Mouse (Mus musculus) liver, embryonic 11.5 days (tissue): ENCODE results near the gene Pik3cd. TPM values are rescaled to one million over a fixed set of nuclear protein-coding genes. Genes with fewer than 3 reads are reported as not detected.

Experiments
- ATAC-seq: fragments of 200-750 bp; cut with Nextera tagmentation; replicated peaks from 2 replicates; pipeline ENCODE4 v1.8.0; 2017; ENCODE audit warnings: moderate number of reproducible peaks, mild to moderate bottlenecking, moderate TSS enrichment, moderate library complexity; ENCODE audit not compliant: low FRiP score
- DNase-seq: peaks from one replicate; pipeline ENCODE4 v3.0.0-alpha.2; 2017; ENCODE audit warnings: low spot score
- H3K27ac ChIP-seq: fragments of 300-500 bp; sonication (generic); 2 replicates; pipeline ENCODE4 v1.5.1; 2014; ENCODE audit warnings: mild to moderate bottlenecking, low read depth, low read length, control low read depth
- H3K27me3 ChIP-seq: fragments of 300-500 bp; sonication (generic); replicated peaks from 2 replicates; pipeline ENCODE4 v1.6.1; 2014; ENCODE audit warnings: low read length, mixed read lengths; ENCODE audit not compliant: control insufficient read depth, insufficient read depth
- H3K36me3 ChIP-seq: fragments of 300-500 bp; sonication (generic); 2 replicates; pipeline ENCODE4 v1.6.1; 2014; ENCODE audit warnings: mild to moderate bottlenecking, low read length, moderate library complexity, mixed read lengths; ENCODE audit not compliant: control insufficient read depth, insufficient read depth
- H3K4me1 ChIP-seq: fragments of 300-500 bp; sonication (generic); replicated peaks from 2 replicates; pipeline ENCODE4 v1.6.1; 2014; ENCODE audit warnings: low read length, mixed read lengths; ENCODE audit not compliant: control insufficient read depth, insufficient read depth
- H3K4me2 ChIP-seq: fragments of 300-500 bp; sonication (generic); 2 replicates; pipeline ENCODE4 v1.6.1; 2014; ENCODE audit warnings: mild to moderate bottlenecking, control low read depth, moderate library complexity
- H3K4me3 ChIP-seq: fragments of 300-500 bp; sonication (generic); 2 replicates; pipeline ENCODE4 v1.5.1; 2014; ENCODE audit warnings: low read depth, low read length, control low read depth
- H3K9ac ChIP-seq: fragments of 300-500 bp; sonication (generic); 2 replicates; pipeline ENCODE4 v1.6.1; 2014; ENCODE audit warnings: low read depth, low read length, control low read depth
- H3K9me3 ChIP-seq: fragments of 300-500 bp; sonication (generic); 2 replicates; pipeline ENCODE4 v1.6.1; 2016; ENCODE audit warnings: low read length, inconsistent platforms, mixed read lengths; ENCODE audit not compliant: control insufficient read depth
- WGBS: fragments of 180-500 bp; shearing (Covaris S2); extraction: QIAGEN DNeasy Blood & Tissue Kit; methylation state at CpG from one replicate; pipeline ENCODE4 v1.1.7; 2014; 5-methylcytosine and 5-hydroxymethylcytosine counted together
- polyA plus RNA-seq: library from polyadenylated mRNA; unstranded; fragments of >200 nt; fragmentation: Nextera tagmentation; extraction: Ambion mirVana; gene quantifications from 2 replicates; pipeline ENCODE4 v1.2.1, GENCODE M21; 2014

The Pik3cd gene
- polyA plus RNA-seq, 1 experiment from 2014 or later, result 12.6 TPM

DNA sequence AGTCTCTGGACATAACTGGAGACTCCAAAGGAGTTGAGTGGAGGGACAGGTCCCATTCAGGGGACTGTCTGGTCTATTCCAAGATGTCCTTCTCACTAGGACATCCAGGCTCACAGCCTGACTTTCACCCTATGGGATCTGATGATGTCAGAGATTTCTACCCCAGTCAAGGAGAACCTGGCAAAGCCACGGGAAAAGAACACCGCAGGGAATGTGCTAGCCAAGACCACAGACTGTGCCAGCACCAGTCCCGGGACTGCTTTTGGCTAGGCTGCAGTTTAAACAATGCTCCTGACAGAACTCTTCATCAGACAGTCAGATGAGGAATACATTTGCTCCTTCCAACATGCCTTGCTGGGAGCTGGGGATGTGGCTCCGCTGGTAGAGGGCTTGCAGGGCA is 2.4 kb downstream of the Pik3cd start:
- peaks cover 25% of the 10 kb centered on the region for H3K4me1 ChIP-seq
- no peaks in the 10 kb centered on the region for H3K27me3 ChIP-seq
- H3K36me3 ChIP-seq, result no peaks in the 10 kb centered on the region
- H3K27ac ChIP-seq, result no peak overlapping the region
- ATAC-seq (no peak), DNase-seq (no peak)
- H3K4me2 ChIP-seq, result no peak overlapping the region
- 83% methylated on average over 4 of the region's 4 CpGs for WGBS
- no peak overlapping the region for H3K4me3 ChIP-seq
- H3K9me3 ChIP-seq, result no peaks in the 10 kb centered on the region
- H3K9ac ChIP-seq, result no peak overlapping the region

DNA sequence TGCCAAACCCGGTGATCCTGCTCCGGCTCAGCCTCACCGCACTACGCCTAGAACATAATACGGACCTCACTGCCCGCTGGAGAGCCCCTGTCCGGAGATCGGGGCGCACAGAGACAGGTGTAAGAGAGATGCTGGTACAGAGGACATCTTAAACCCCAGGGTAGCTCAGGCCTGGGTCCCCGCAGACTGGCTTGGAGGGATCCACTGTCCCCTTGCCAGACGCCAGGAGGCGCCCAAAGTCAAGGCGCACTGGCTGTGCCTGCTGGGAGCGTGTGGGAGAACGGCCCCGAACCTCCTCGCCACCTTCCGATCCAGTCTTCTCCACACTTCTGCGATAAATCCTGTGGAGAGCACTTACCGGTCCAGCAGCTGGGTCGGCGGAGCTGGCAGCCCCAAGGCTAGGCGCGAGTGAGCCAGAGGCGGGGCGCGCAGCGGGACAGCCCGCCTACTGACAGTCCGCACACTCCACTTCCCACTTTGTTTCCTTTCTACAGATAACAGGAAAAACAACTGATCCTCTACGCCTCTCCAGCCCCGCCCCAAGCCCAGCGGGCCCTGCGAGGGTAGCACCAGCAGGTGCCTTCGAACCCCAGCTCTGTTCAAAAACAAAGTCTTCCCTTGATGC is 4.1 kb downstream of the Pik3cd start:
- ATAC-seq, result peak; percentile 81
- peak overlapping the region; percentile 63 for H3K4me3 ChIP-seq
- H3K4me1 ChIP-seq, result peaks cover 25% of the 10 kb centered on the region
- peak; percentile 79 for DNase-seq
- no peaks in the 10 kb centered on the region for H3K9me3 ChIP-seq
- no peaks in the 10 kb centered on the region for H3K36me3 ChIP-seq
- under 1% methylated on average over 35 of the region's 35 CpGs for WGBS
- H3K27me3 ChIP-seq, result no peaks in the 10 kb centered on the region
- peak overlapping the region; percentile 33; the same call in 1 of the 2 replicates for H3K27ac ChIP-seq
- peak overlapping the region; percentile 72 for H3K9ac ChIP-seq
- H3K4me2 ChIP-seq, result peak overlapping the region; percentile 79

DNA sequence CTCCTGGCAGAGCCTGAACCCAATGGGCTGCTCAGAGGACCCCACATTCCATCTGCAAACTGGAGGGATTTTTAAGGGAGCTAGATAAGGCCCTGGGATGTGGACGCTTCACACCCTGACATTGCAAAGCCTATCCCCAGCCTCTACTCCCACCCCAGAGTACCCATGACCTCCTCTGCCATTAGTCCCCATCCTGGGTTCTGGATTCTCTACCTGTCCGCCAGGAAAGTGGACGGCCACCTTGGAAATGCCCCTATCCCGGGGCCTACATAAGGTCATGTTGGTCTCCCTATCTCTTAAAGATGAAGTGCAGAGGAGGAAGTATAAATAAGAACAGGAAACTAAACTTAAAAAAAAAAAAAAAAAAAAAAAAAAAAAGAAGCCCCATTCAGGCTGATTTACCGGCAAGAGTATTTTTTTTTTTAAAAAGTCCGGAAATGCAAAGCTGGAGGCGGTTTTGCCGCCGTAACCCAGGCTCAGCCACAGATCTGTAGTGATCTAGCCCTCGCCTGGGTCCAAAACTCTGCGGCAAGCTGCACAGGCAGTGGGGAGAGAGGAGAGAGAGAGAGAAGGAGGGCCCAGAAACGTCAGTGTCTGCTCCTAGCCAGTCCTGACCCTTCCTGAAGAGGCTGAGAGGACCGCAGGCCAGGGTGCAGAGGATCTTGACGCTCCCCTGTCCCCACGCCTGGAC is 4.7 kb downstream of the Pik3cd start:
- Histone ChIP-seq H3K36me3 (no peaks in the 10 kb centered on the region), H3K9me3 (no peaks in the 10 kb centered on the region), H3K27ac (peak overlapping the region; percentile 33; the same call in 1 of the 2 replicates), H3K9ac (peak overlapping the region; percentile 72), H3K4me1 (peaks cover 25% of the 10 kb centered on the region), H3K27me3 (no peaks in the 10 kb centered on the region), H3K4me2 (peak overlapping the region; percentile 79), H3K4me3 (peak overlapping the region; percentile 63)
- peak; percentile 27 for ATAC-seq
- no peak for DNase-seq
- 9% methylated on average over 15 of the region's 15 CpGs for WGBS

DNA sequence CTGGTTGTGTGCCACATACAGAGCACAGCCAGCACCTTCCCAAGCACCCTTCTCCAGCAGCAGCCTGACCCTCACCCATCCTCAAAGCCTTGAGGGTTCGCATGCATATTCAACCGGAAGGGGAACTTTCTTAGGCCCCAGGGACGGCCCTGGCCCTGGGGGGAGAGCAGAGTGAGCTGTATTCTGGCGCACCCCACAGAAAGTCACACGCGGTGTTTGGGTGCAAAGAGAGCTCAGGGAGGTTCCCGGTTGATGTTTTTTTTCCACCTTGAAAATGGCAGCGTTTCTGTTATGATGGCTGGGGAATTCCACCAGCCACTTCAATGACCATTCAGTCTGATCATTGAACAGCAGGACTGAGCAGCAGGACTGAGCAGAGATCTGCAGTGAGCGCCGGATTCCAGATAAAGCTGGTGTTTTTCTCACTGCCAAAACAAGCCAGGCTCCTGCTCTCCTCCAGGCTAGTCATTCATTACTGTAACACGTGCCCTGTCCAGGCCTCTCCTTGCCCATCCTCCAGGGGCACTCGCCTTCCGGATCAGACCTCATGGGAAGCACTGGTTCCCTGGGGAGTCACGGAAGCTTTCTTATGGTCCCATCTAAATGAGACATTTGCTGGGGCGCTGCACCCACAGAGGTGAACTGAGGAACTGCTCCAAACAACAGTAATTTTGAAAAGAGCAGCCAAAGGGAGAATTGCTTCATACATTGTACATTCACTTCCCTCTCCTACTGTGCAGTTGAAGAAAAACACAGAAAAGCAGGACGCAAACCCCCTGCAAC is 6.0 kb downstream of the Pik3cd start:
- Histone ChIP-seq H3K4me1 (peaks cover 21% of the 10 kb centered on the region), H3K9ac (peak overlapping the region; percentile 40), H3K27ac (peak overlapping the region; percentile 49), H3K4me3 (peak overlapping the region; percentile 63), H3K27me3 (no peaks in the 10 kb centered on the region), H3K36me3 (no peaks in the 10 kb centered on the region), H3K9me3 (no peaks in the 10 kb centered on the region), H3K4me2 (peak overlapping the region; percentile 79)
- ATAC-seq (no peak; the same call in 1 of the 2 replicates), DNase-seq (no peak)
- WGBS, result 25% methylated on average over 16 of the region's 16 CpGs

DNA sequence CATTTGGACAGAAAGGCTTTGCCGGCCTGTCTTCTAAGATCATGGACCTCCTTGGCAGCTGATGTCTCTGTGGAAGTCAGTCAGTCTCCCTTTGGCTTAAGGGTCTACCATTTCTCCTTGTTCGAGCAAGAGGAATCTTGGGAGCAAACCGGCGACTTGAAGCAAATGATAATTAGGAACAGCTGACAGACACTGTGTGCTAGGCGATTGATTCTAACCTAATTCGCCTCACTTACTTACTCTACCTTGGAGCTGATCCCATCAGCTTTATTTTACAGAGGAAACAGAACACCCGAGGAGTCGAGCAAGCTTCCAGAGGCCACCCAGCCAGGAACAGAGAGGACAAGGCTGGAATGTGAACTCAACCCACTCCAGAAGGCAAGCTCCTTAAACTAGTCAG is 11.0 kb downstream of the Pik3cd start:
- WGBS, result 58% methylated on average over 8 of the region's 8 CpGs
- ATAC-seq, result no peak
- Histone ChIP-seq H3K36me3 (no peaks in the 10 kb centered on the region), H3K4me1 (peaks cover 26% of the 10 kb centered on the region), H3K27me3 (no peaks in the 10 kb centered on the region), H3K4me3 (no peak overlapping the region), H3K9ac (no peak overlapping the region), H3K27ac (peak overlapping the region; percentile 70; the same call in 1 of the 2 replicates), H3K9me3 (no peaks in the 10 kb centered on the region), H3K4me2 (peak overlapping the region; percentile 28)
- DNase-seq, result no peak

DNA sequence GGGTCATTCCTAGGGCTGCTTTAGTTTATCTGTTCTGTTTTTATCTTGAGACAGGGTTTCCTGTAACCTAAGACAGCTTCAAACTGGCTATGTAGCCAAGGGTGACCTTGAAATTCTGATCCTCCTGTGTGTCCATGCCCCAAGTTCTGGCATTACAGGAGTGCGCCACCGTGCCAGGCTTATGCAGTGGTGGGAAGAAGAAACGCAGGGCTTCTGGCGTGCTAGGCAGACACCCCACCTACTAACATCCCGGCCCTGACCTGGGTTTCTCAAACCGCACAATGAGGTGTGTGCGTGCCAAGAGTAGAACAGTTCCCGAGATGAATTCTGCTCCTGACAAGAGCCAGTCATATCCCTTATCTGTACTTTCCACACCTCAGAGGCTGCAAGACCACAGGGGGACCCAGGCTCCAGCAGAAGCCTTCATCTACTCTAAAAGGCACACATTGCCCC is 11.5 kb downstream of the Pik3cd start:
- peak overlapping the region; percentile 28 for H3K4me2 ChIP-seq
- ATAC-seq (peak; percentile 82), DNase-seq (no peak)
- H3K4me3 ChIP-seq, result no peak overlapping the region
- 43% methylated on average over 8 of the region's 8 CpGs for WGBS
- no peaks in the 10 kb centered on the region for H3K36me3 ChIP-seq
- no peaks in the 10 kb centered on the region for H3K27me3 ChIP-seq
- 0 out of 2 replicates have a peak overlapping the region, but pooled peaks have one; percentile 3 for H3K9ac ChIP-seq
- H3K9me3 ChIP-seq, result no peaks in the 10 kb centered on the region
- peaks cover 21% of the 10 kb centered on the region for H3K4me1 ChIP-seq
- H3K27ac ChIP-seq, result peak overlapping the region; percentile 70

DNA sequence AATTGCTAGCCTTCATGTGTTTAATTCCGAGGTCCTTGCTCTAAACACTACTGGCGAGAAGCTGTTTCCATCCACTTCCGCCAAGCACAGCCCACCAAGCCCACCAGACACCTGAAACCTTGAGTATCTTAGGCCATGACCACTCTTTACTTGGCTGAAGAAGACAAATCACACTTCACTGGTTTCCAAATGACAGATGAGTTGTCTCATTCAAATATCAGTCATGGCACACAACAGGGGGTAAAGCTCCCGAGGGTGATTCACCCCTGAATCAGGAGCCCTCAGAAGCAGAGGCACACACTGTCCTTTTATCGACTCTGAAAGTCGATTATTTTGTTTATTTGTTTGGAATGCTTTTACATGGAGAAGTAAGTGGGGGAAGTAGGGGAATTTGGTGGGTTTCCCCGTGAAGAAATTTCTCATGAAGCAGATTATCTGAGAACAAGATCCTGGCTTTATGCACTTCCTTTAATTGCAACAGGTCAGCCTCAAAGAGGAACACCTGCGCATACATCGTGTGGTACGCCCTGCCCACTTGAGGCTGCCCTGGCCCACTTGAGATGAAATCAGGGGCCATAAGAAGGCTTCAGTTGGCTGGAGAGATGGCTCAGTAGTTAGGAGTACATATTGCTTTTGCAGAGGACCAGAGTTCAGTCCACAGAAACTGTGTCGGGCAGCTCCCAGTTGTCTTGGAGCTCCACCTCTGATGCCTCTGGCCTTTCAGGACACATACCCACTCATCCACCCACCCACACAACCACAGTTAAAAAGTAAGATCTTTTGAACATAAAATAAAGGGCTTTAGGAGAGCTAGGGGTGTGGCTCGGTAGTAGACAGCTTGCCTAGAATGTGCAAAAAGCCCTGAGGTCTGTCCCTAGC is 12.3 kb downstream of the Pik3cd start:
- WGBS, result 78% methylated on average over 12 of the region's 12 CpGs
- no peak for ATAC-seq
- Histone ChIP-seq H3K27ac (peak overlapping the region; percentile 70), H3K27me3 (no peaks in the 10 kb centered on the region; the same call in 1 of the 2 replicates), H3K9me3 (no peaks in the 10 kb centered on the region), H3K4me1 (peaks cover 19% of the 10 kb centered on the region), H3K4me3 (no peak overlapping the region), H3K36me3 (no peaks in the 10 kb centered on the region), H3K4me2 (no peak overlapping the region; the same call in none of the 2 replicates), H3K9ac (peak overlapping the region; percentile 3; the same call in 1 of the 2 replicates)
- no peak for DNase-seq

DNA sequence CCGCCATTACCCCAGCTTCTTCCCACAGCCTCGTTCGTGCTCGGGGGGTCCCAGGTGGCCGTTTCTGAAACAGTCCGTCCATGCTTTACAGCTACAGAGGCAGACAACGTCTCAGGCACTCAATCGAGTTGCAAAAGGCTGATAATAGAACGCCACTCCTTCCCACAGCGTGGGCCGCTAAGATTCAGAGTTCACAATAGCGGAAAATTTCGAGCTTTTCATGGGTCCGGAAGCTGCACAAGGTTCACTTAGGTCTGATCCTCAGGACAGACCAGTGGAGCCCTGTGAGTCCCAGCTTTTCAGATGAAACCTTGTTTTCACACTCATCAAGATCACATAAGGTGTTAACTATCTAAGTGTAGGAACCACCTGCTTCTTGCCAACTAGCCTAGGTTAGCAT is 13.5 kb downstream of the Pik3cd start:
- Histone ChIP-seq H3K27me3 (no peaks in the 10 kb centered on the region; the same call in 1 of the 2 replicates), H3K9me3 (no peaks in the 10 kb centered on the region), H3K4me2 (no peak overlapping the region), H3K36me3 (no peaks in the 10 kb centered on the region), H3K4me3 (no peak overlapping the region), H3K27ac (no peak overlapping the region), H3K4me1 (peaks cover 19% of the 10 kb centered on the region), H3K9ac (no peak overlapping the region)
- ATAC-seq (no peak), DNase-seq (no peak)
- WGBS, result 81% methylated on average over 14 of the region's 14 CpGs
